Mouse (Mus musculus): ENCODE measurements around the gene Fhod1. TPM values are rescaled to one million over a fixed set of nuclear protein-coding genes. Genes with fewer than 3 reads are reported as not detected.

Fhod1 gene
- total and polyA plus RNA-seq, 3 experiments, result 0.81 to 8.1 (median 3.1) TPM

GRCm38 (mm10) chr8:105343791-105344574, 3.8 kb downstream of the Fhod1 start:
- Histone ChIP-seq H3K9me3 (replicated peaks; ENCODE audit: low read length) (no peaks in the 10 kb centered on the region), H3K4me2 (ENCODE audit: insufficient read depth, low read depth, poor library complexity, severe bottlenecking) (no peak overlapping the region), H3K79me2 (replicated peaks; ENCODE audit: control insufficient read depth, extremely low read depth, insufficient read depth, poor library complexity, severe bottlenecking) (no peaks in the 10 kb centered on the region; the same call in 1 of the 2 replicates), H3K4me3 (replicated peaks in 1 of 3; ENCODE audit: low read depth in 2 of 3, low read length in 2 of 3, poor library complexity in 1 of 3) (no peak overlapping the region), H3K27me3 (replicated peaks) (peaks cover 7% of the 10 kb centered on the region), H3K27ac (ENCODE audit: insufficient read depth, low read depth) (no peak overlapping the region), H3K4me1 (ENCODE audit: control insufficient read depth in 1 of 2, insufficient read depth in 2 of 2) (peaks cover 15 to 44% of the 10 kb centered on the region in 2 experiments), H3K9ac (ENCODE audit: insufficient read depth, low read depth) (no peak overlapping the region), H3K36me3 (replicated peaks in 1 of 2; ENCODE audit: control insufficient read depth in 1 of 2, insufficient read depth in 1 of 2, low read length in 1 of 2) (no peaks in the 10 kb centered on the region)
- no peak for TF ChIP-seq JUN (IDR thresholded peaks at IDR 0.05; ENCODE audit: insufficient read depth, low read depth, low read length)
- TF ChIP-seq PAX5 (IDR thresholded peaks at IDR 0.05; ENCODE audit: low read length), result no peak
- no peak for TF ChIP-seq MEF2A (IDR thresholded peaks at IDR 0.05; ENCODE audit: borderline replicate concordance, low read depth, low read length)
- TF ChIP-seq RAD21 (IDR thresholded peaks at IDR 0.05; ENCODE audit: low read depth, low read length), result no peak
- no peak for TF ChIP-seq HCFC1 (IDR thresholded peaks at IDR 0.05; ENCODE audit: low read depth, low read length)
- TF ChIP-seq SMC3 (IDR thresholded peaks at IDR 0.05; ENCODE audit: low read depth, low read length), result no peak
- TF ChIP-seq MAFK (IDR thresholded peaks at IDR 0.05; ENCODE audit: insufficient replicate concordance, low read length), result no peak
- TF ChIP-seq POLR2A (IDR thresholded peaks at IDR 0.05; ENCODE audit: low read depth, low read length), result no peak
- no peak for TF ChIP-seq ZKSCAN1 (IDR thresholded peaks at IDR 0.05; ENCODE audit: borderline replicate concordance, low read depth, low read length)
- no peak for TF ChIP-seq TBP (conservative IDR thresholded peaks at IDR 0.05; ENCODE audit: low read depth, low read length)
- no peak for DNase-seq (ENCODE audit: extremely low read depth)
- dilution Hi-C loops (cut with MboI; ENCODE audit: extremely low pct_ligation_motif_present, extremely low pct_unique_long_range_greater_than_20kb, low sequenced_read_pairs) (no loop called here), in situ Hi-C loops (cut with MboI; ENCODE audit: low pct_ligation_motif_present, low pct_unique_long_range_greater_than_20kb, low sequenced_read_pairs) (no loop called here)

DNA sequence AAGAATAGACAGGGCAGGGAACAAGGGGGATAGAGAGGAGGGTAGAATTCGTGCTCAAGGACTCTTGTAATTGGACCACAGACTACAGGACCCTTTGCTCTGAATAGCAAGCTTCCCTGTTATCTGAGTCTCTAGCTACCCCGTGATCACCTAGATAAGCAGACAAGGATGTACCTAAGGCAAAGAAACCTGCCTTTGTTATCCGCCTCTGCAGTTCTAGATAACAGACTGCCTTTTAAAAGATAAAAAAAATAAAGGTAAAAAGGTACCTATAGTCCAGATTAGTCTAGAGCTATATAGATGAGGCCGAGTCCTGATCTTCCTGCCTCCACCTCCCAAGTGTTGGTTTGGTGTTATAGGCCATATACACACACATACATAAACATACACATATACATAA, 5.0 kb downstream of the Fhod1 start:
- H3K27ac ChIP-seq (ENCODE audit: insufficient read depth, low read depth), result no peak overlapping the region
- in situ Hi-C loops (cut with MboI; ENCODE audit: low pct_ligation_motif_present, low pct_unique_long_range_greater_than_20kb, low sequenced_read_pairs), result no loop called here
- no peak overlapping the region for H3K4me2 ChIP-seq (ENCODE audit: insufficient read depth, low read depth, poor library complexity, severe bottlenecking)
- peaks cover 15 to 48% of the 10 kb centered on the region in 2 experiments for H3K4me1 ChIP-seq (ENCODE audit: control insufficient read depth in 1 of 2, insufficient read depth in 2 of 2)
- TF ChIP-seq SIN3A (IDR thresholded peaks at IDR 0.05; ENCODE audit: low read length), result no peak
- TF ChIP-seq JUN (IDR thresholded peaks at IDR 0.05; ENCODE audit: insufficient read depth, low read depth, low read length), result no peak
- no peak for TF ChIP-seq HCFC1 (IDR thresholded peaks at IDR 0.05; ENCODE audit: low read depth, low read length)
- no peak for TF ChIP-seq MAX (IDR thresholded peaks at IDR 0.05; ENCODE audit: low read length)
- no peak for TF ChIP-seq GABPA (IDR thresholded peaks at IDR 0.05; ENCODE audit: insufficient replicate concordance, low read depth, low read length)
- no peak for TF ChIP-seq ZC3H11A (IDR thresholded peaks at IDR 0.05; ENCODE audit: low read depth, low read length)
- TF ChIP-seq TCF12 (IDR thresholded peaks at IDR 0.05; ENCODE audit: low read depth, low read length), result no peak
- TF ChIP-seq ZMIZ1 (IDR thresholded peaks at IDR 0.05; ENCODE audit: low read depth, low read length), result no peak
- no peak for TF ChIP-seq ETS1 (conservative IDR thresholded peaks at IDR 0.05; ENCODE audit: low read depth, low read length)
- TF ChIP-seq EP300 (IDR thresholded peaks at IDR 0.05; ENCODE audit: low read length), result no peak
- no peak for TF ChIP-seq POLR2AphosphoS2 (IDR thresholded peaks at IDR 0.05; ENCODE audit: low read depth, low read length)
- TF ChIP-seq IRF4 (IDR thresholded peaks at IDR 0.05; ENCODE audit: low read depth, low read length), result no peak
- TF ChIP-seq KAT2A (IDR thresholded peaks at IDR 0.05; ENCODE audit: insufficient replicate concordance, low read length), result no peak
- no peak for TF ChIP-seq BHLHE40 (IDR thresholded peaks at IDR 0.05; ENCODE audit: low read depth, low read length)
- no peak for TF ChIP-seq MAZ (IDR thresholded peaks at IDR 0.05; ENCODE audit: low read depth, low read length)
- no peak for TF ChIP-seq ELF1 (IDR thresholded peaks at IDR 0.05; ENCODE audit: low read depth, low read length)
- no peak overlapping the region for H3K4me3 ChIP-seq (replicated peaks in 1 of 3; ENCODE audit: low read depth in 2 of 3, low read length in 2 of 3, poor library complexity in 1 of 3)
- H3K9me3 ChIP-seq (replicated peaks; ENCODE audit: low read length), result no peaks in the 10 kb centered on the region
- dilution Hi-C loops (cut with MboI; ENCODE audit: extremely low pct_ligation_motif_present, extremely low pct_unique_long_range_greater_than_20kb, low sequenced_read_pairs), result no loop called here
- H3K79me2 ChIP-seq (replicated peaks; ENCODE audit: control insufficient read depth, extremely low read depth, insufficient read depth, poor library complexity, severe bottlenecking), result no peaks in the 10 kb centered on the region; the same call in 1 of the 2 replicates
- DNase-seq (ENCODE audit: extremely low read depth), result no peak
- peaks cover 0 to 5% of the 10 kb centered on the region in 2 experiments for H3K36me3 ChIP-seq (replicated peaks in 1 of 2; ENCODE audit: control insufficient read depth in 1 of 2, insufficient read depth in 1 of 2, low read length in 1 of 2)
- no peak overlapping the region for H3K9ac ChIP-seq (ENCODE audit: insufficient read depth, low read depth)
- no peaks in the 10 kb centered on the region for H3K27me3 ChIP-seq (replicated peaks)

Data from CH12.LX (cell line).